Mouse (Mus musculus) embryonic facial prominence, embryonic 14.5 days (tissue): ENCODE measurements around the gene Krtcap3. TPM values are rescaled to one million over a fixed set of nuclear protein-coding genes. Genes with fewer than 3 reads are reported as not detected.
A peak's percentile ranks its signal among the peaks of the same experiment; 100 is the strongest.

Experiments used
- ATAC-seq: fragments of 200-750 bp; cut with Nextera tagmentation; 2 replicates; pipeline ENCODE4 v1.8.0; 2017; ENCODE audit warnings: low read depth, moderate number of reproducible peaks, moderate TSS enrichment
- DNase-seq: peaks from one replicate; pipeline ENCODE4 v3.0.0-alpha.2; 2015; ENCODE audit warnings: low spot score
- H3K27ac ChIP-seq: fragments of 300-500 bp; sonication (generic); replicated peaks from 2 replicates; pipeline ENCODE4 v1.5.1; 2014; ENCODE audit warnings: low read depth, mild to moderate bottlenecking, low read length, moderate library complexity
- H3K27me3 ChIP-seq: fragments of 300-500 bp; sonication (generic); replicated peaks from 2 replicates; pipeline ENCODE4 v1.6.1; 2014; ENCODE audit warnings: low read length; ENCODE audit not compliant: control insufficient read depth, insufficient read depth
- H3K36me3 ChIP-seq: fragments of 300-500 bp; sonication (generic); 2 replicates; pipeline ENCODE4 v1.6.1; 2014; ENCODE audit warnings: low read length, mixed read lengths; ENCODE audit not compliant: control insufficient read depth, insufficient read depth
- H3K4me1 ChIP-seq: fragments of 300-500 bp; sonication (generic); 2 replicates; pipeline ENCODE4 v1.6.1; 2014; ENCODE audit warnings: antibody characterized with exemption, low read length; ENCODE audit not compliant: control insufficient read depth, insufficient read depth
- H3K4me2 ChIP-seq: fragments of 300-500 bp; sonication (generic); 2 replicates; pipeline ENCODE4 v1.6.1; 2014; ENCODE audit warnings: low read depth, mild to moderate bottlenecking, low read length, moderate library complexity, mixed read lengths
- H3K4me3 ChIP-seq: fragments of 300-500 bp; sonication (generic); 2 replicates; pipeline ENCODE4 v1.5.1; 2014; ENCODE audit warnings: low read depth, mild to moderate bottlenecking, low read length
- H3K9ac ChIP-seq: fragments of 300-500 bp; sonication (generic); 2 replicates; pipeline ENCODE4 v1.6.1; 2014; ENCODE audit warnings: low read depth, mild to moderate bottlenecking, low read length, moderate library complexity, mixed read lengths
- H3K9me3 ChIP-seq: fragments of 300-500 bp; sonication (generic); 2 replicates; pipeline ENCODE4 v1.6.1; 2016; ENCODE audit warnings: low read length; ENCODE audit not compliant: control insufficient read depth
- WGBS: fragments of 180-500 bp; shearing (Covaris S2); extraction: QIAGEN DNeasy Blood & Tissue Kit; methylation state at CpG from one replicate; pipeline ENCODE4 v1.1.7; 2014; 5-methylcytosine and 5-hydroxymethylcytosine counted together
- polyA plus RNA-seq: library from polyadenylated mRNA; unstranded; fragments of >200 nt; fragmentation: Nextera tagmentation; extraction: Ambion mirVana; gene quantifications from 2 replicates; pipeline ENCODE4 v1.2.1, GENCODE M21; 2014

Gene Krtcap3
- polyA plus RNA-seq, 1 experiment from 2014 or later = 15.2 TPM

DNA sequence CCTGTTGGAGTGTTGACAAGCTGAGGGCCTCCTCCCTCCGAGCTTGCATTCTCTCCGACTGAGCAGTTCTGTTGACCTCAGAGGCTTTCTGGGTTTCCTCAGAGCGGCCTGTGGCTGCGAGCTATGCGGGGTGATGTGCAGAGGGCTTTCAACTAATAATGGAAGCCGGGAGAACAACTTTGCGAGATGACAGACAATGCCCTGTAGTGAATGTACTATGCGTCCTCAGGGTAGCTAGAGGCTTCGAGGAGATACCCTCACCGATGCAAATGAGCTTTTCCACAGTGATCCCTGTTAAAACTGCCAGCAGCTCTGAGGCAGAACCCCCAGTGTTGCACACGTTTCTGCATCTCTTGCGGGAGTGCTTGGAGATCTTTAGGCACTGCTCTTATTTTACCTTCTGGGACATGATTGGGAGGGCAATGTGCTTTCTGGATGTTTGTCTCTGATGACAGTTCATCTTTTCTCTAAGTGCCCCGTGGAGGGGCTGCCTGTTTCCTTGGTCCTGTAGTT, 9.9 kb upstream of the Krtcap3 start:
- ATAC-seq = no peak

DNA sequence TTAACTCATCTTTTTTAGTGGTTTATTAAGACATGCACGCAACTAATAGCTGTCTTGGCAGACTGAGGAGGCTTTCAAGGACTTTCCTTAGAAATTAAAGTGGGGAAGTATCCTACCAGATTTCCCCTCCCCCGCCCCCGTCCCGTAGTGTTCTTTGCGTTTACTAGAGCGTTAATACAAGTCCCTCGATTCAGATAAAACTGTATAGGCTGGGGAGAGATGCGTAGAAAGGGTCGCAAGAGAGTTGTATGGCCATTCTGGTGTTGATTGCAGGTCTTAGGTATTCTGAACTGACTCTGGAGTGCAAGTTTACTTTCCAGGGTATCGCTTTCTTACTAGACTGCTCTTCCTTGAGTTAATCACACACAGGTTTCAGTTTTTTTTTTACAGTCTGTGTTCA, 9.3 kb upstream of the Krtcap3 start:
- no peak for ATAC-seq
- Histone ChIP-seq H3K4me3 (peak overlapping the region; percentile 88), H3K36me3 (peaks cover 36% of the 10 kb centered on the region), H3K27ac (no peak overlapping the region), H3K9ac (peak overlapping the region; percentile 98), H3K4me1 (peaks cover 3% of the 10 kb centered on the region; the same call in 1 of the 2 replicates), H3K9me3 (no peaks in the 10 kb centered on the region), H3K4me2 (peak overlapping the region; percentile 65), H3K27me3 (no peaks in the 10 kb centered on the region)
- DNase-seq = no peak
- 20% methylated on average over 10 of the region's 10 CpGs for WGBS

More for the DNA sequence above, 9.9 kb upstream of the Krtcap3 start:
- peak overlapping the region; percentile 98 for H3K9ac ChIP-seq
- no peaks in the 10 kb centered on the region for H3K27me3 ChIP-seq
- 0 out of 2 replicates have a peak, but pooled peaks cover 2% of the 10 kb centered on the region for H3K9me3 ChIP-seq
- no peak for DNase-seq
- H3K27ac ChIP-seq = peak overlapping the region; percentile 98
- H3K4me3 ChIP-seq = peak overlapping the region; percentile 88
- peak overlapping the region; percentile 65 for H3K4me2 ChIP-seq
- under 1% methylated on average over 13 of the region's 13 CpGs for WGBS
- H3K36me3 ChIP-seq = peaks cover 30% of the 10 kb centered on the region
- peaks cover 3% of the 10 kb centered on the region; the same call in 1 of the 2 replicates for H3K4me1 ChIP-seq

DNA sequence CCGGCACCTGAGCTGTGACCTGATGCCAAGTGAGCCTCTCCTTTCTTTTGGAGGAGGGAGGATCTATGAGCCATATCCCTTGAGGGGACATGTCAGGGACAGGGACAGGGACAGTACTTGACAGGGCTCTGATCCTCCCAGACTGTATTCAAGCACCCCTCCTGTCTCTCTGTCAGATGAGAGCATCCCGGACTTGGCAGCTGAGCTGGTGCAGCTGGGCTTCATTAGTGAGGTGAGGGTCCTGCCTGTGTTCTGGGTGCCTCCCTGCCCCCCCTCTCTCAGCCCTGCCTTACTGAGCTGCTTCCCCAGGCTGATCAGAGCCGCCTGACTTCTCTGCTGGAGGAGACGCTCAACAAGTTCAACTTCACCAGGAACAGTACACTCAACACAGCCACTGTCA, 775 bp upstream of the Krtcap3 start:
- H3K4me3 ChIP-seq = no peak overlapping the region
- peak overlapping the region; percentile 50; the same call in 1 of the 2 replicates for H3K27ac ChIP-seq
- no peaks in the 10 kb centered on the region for H3K9me3 ChIP-seq
- peaks cover 23% of the 10 kb centered on the region for H3K4me1 ChIP-seq
- peaks cover 96% of the 10 kb centered on the region for H3K36me3 ChIP-seq
- H3K4me2 ChIP-seq = peak overlapping the region; percentile 48; the same call in 1 of the 2 replicates
- ATAC-seq (peak; percentile 16), DNase-seq (peak; percentile 71)
- WGBS = 42% methylated on average over 4 of the region's 4 CpGs
- no peaks in the 10 kb centered on the region for H3K27me3 ChIP-seq
- H3K9ac ChIP-seq = no peak overlapping the region

DNA sequence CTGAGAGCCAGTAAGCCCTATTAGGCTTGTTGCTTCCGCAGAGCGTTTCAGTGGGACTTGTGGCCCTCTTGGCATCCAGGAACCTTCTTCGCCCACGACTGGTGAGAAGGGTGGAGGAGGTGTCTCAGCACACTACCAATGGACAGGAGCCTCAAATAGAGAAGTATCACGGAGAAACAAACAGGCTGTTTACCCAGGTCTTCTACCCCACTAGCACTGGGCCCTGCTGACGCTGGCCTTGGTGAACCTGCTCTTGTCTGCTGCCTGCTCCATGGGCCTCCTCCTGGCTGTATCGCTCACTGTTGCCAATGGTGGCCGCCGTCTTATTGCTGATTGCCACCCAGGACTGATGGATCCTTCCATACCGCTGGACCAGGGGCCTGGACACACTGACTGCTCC, 660 bp downstream of the Krtcap3 start:
- H3K36me3 ChIP-seq = peaks cover 86% of the 10 kb centered on the region
- H3K4me1 ChIP-seq = peaks cover 23% of the 10 kb centered on the region
- peak overlapping the region; percentile 41; the same call in 1 of the 2 replicates for H3K9ac ChIP-seq
- H3K27me3 ChIP-seq = no peaks in the 10 kb centered on the region
- no peaks in the 10 kb centered on the region for H3K9me3 ChIP-seq
- H3K27ac ChIP-seq = peak overlapping the region; percentile 64
- H3K4me2 ChIP-seq = peak overlapping the region; percentile 48
- ATAC-seq = no peak
- DNase-seq = no peak
- H3K4me3 ChIP-seq = peak overlapping the region; percentile 33
- WGBS = 62% methylated on average over 10 of the region's 10 CpGs

DNA sequence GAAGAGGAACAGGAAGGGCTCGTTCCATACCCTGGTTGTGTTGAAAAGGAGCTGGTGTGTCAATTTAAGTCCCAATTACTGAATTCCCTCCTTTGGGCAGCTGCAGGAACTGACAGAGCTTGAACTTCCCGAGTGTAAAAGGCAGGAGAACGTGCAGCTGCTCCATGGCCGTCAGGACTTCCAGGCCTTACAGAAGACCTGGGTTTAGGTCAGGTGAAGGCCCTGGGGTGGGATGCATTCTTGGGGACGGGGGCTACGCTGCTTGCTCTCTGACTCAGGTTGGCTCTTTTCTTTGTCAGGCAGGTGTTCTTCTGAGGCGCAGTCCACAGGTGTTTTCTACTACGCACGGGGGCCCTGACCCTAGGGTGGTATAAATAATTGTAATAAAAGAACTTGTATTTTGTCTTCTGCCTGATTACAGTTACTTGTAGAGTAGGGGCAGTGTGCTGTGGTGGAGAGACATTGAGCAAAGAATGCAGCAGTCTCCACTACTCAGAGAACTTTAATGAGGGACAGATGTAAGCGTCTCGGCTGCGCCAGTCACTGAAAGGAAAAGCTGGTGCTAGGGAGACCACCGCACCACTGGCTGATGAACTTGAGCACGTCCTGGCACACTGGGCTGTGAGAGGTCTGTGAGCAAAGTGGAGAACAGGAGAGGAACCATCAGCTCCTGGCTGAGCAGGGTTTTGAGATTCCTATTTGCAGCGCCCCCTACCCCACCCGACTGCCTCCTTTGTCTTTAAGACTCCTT, 1.5 kb downstream of the Krtcap3 start:
- Histone ChIP-seq H3K4me2 (peak overlapping the region; percentile 48), H3K36me3 (peaks cover 86% of the 10 kb centered on the region), H3K27ac (peak overlapping the region; percentile 64), H3K27me3 (no peaks in the 10 kb centered on the region), H3K9ac (peak overlapping the region; percentile 41; the same call in 1 of the 2 replicates), H3K9me3 (no peaks in the 10 kb centered on the region), H3K4me1 (peaks cover 23% of the 10 kb centered on the region), H3K4me3 (peak overlapping the region; percentile 33; the same call in 1 of the 2 replicates)
- DNase-seq (peak; percentile 76), ATAC-seq (peak; percentile 19; the same call in 1 of the 2 replicates)
- WGBS = 44% methylated on average over 16 of the region's 16 CpGs

DNA sequence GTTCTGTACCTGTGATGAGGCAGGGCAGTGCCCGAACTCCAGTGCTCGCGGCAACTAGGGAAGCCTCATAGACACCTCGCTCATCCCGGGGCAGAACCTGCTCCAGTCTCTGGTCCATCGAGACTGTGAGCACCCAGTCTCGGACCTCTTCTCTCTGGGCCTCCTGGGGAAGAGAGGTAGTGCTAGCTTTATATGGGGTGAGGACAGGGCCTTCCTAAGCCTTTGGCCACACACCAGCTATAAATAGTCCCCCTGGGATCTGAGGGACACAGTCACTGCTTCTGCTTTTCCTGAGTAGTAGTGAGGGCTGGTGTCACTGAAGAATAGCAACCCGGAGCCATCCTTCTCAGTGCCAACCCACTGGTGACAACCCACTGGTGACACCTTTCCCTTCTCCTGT, 2.3 kb downstream of the Krtcap3 start:
- Histone ChIP-seq H3K9ac (0 out of 2 replicates have a peak overlapping the region, but pooled peaks have one; percentile 0), H3K9me3 (no peaks in the 10 kb centered on the region), H3K4me1 (peaks cover 23% of the 10 kb centered on the region), H3K4me2 (no peak overlapping the region), H3K27ac (peak overlapping the region; percentile 5; the same call in 1 of the 2 replicates), H3K27me3 (no peaks in the 10 kb centered on the region), H3K36me3 (peaks cover 85% of the 10 kb centered on the region), H3K4me3 (no peak overlapping the region)
- no peak for DNase-seq
- 93% methylated on average over 8 of the region's 8 CpGs for WGBS
- no peak for ATAC-seq

DNA sequence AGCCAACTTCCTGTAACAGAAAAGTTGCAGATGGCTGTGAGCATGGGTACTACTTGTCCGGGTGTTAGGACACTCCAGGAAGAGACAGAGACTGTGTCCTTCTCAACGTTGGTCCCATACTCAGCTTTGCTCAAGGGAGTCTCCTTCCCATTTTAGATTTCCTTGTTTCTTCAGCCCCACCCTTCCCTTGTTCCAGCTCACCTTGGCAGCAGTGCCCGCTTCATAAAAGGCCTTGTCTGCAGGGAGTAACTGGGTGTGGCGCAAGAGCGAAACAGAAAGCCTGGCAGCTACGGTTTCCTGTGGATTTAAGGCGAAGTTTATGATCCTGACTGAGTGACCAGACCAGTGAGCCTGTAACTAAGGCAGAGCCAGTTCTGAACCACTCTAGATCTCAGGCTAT, 3.0 kb downstream of the Krtcap3 start:
- Histone ChIP-seq H3K9me3 (no peaks in the 10 kb centered on the region), H3K4me1 (peaks cover 23% of the 10 kb centered on the region), H3K36me3 (peaks cover 86% of the 10 kb centered on the region), H3K4me2 (no peak overlapping the region), H3K27ac (no peak overlapping the region), H3K4me3 (no peak overlapping the region), H3K9ac (no peak overlapping the region), H3K27me3 (no peaks in the 10 kb centered on the region)
- ATAC-seq = no peak
- WGBS = 77% methylated on average over 7 of the region's 7 CpGs
- DNase-seq = peak; percentile 15

DNA sequence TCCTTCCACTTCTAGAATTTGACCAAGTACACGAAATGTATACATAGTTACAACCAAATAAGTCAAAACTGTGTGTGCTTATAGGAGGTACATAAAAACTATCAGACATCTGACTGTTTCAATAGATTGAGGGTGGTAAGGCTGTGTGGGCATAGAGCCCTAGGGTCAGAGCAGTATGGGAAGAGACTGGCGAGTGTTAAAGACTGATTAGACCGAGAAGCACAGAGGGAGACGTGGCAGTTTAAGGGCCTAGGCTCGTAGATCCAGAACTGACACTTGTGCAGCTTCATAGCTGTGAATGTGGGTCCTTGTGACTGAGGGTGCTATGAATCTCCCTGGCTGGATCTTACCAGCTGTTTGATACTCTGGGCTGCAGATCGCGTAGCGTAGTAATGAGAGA, 3.4 kb downstream of the Krtcap3 start:
- WGBS = 91% methylated on average over 8 of the region's 8 CpGs
- Histone ChIP-seq H3K36me3 (peaks cover 85% of the 10 kb centered on the region), H3K9ac (no peak overlapping the region), H3K27me3 (no peaks in the 10 kb centered on the region), H3K4me3 (no peak overlapping the region), H3K4me2 (no peak overlapping the region), H3K9me3 (no peaks in the 10 kb centered on the region), H3K4me1 (peaks cover 23% of the 10 kb centered on the region), H3K27ac (no peak overlapping the region)
- DNase-seq (no peak), ATAC-seq (no peak)
